Mouse (Mus musculus): ENCODE results near the gene Lrrc46. TPM values are rescaled to one million over a fixed set of nuclear protein-coding genes. Genes with fewer than 3 reads are reported as not detected.

The Lrrc46 gene
- polyA plus RNA-seq (2015; fragmentation: Nextera tagmentation; extraction: Ambion mirVana): 3.4 and 4.0 TPM in 2 replicates

DNA sequence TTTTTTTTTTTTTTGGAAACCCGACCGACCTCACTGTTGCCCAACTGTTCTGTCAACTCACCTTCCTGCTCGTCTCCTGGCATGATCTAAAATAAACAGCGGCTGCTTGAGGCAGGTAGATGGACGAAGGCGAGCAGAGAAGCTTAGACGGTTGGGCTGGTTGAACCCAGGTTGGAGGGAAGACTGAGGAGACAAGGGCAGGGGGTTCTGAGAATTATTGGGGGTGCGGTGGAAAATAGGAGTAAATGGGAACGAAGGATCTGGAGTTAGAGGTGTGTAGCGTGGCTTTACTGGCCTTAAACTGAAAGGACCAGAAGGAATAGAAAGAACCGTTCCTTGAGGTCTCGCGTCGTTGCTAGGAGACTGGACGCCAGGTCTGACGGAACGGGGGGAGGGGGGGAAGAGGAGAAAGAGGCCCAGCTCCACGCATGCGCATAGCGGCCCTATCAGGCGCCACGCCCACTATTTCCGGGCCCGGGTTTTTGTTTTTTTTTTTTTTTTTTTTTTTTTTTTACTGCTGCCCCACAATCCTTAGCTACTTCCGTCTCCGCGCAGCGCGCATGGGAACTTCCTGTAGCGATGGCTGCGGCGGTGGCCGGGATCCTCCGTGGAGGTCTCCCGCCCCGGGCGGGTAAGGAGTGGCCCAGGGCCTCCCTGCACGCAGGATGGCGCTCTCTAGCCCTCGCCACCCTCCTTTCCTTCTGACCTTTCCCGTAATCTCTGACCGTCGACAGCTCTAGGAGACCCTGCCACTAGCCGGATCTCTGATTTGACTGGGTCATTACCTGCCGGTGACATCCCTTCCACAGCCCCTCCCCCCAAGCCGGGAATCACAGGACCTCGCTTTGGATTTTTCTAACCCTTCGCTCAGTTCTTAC is at the start of gene Lrrc46, which contains the start of gene Mrpl10:
Gene Lrrc46, minus strand, starts transcription at position 386 of the 878 bp plus-strand sequence.
Gene Mrpl10, plus strand, starts transcription at position 539 of the 878 bp plus-strand sequence.
- Histone ChIP-seq H3K4me1 (ENCODE audit: control insufficient read depth, insufficient read depth, low read length) (peaks cover 17% of the 10 kb centered on the region), H3K4me2 (ENCODE audit: low read length) (peak within 1 kb of the TSS; percentile 83), H3K4me3 (ENCODE audit: low read depth, low read length) (peak within 1 kb of the TSS; percentile 65), H3K27ac (ENCODE audit: low read length) (peak within 1 kb of the TSS; percentile 79), H3K9me3 (replicated peaks; ENCODE audit: control insufficient read depth, low read length, poor library complexity, severe bottlenecking) (no peaks in the 10 kb centered on the region), H3K27me3 (ENCODE audit: control insufficient read depth, insufficient read depth, low read depth, low read length) (no peaks in the 10 kb centered on the region), H3K9ac (ENCODE audit: low read depth, low read length) (peak within 1 kb of the TSS; percentile 80), H3K36me3 (ENCODE audit: control insufficient read depth, insufficient read depth, low read length) (no peaks in the 10 kb centered on the region)
- under 1% methylated on average over 42 of the region's 48 CpGs for WGBS
- peak; percentile 93 for ATAC-seq

- H3K27me3 ChIP-seq (ENCODE audit: control insufficient read depth, insufficient read depth, low read depth, low read length): no peaks in the 10 kb centered on the region
- ATAC-seq: no peak
- no peaks in the 10 kb centered on the region for H3K36me3 ChIP-seq (ENCODE audit: control insufficient read depth, insufficient read depth, low read length)
- no peaks in the 10 kb centered on the region; the same call in 1 of the 2 replicates for H3K4me1 ChIP-seq (ENCODE audit: control insufficient read depth, insufficient read depth, low read length)
- H3K27ac ChIP-seq (ENCODE audit: low read length): no peak overlapping the region
- H3K4me3 ChIP-seq (ENCODE audit: low read depth, low read length): no peak overlapping the region
- H3K9ac ChIP-seq (ENCODE audit: low read depth, low read length): no peak overlapping the region
- peaks cover 7% of the 10 kb centered on the region; the same call in 1 of the 2 replicates for H3K9me3 ChIP-seq (replicated peaks; ENCODE audit: control insufficient read depth, low read length, poor library complexity, severe bottlenecking)
- H3K4me2 ChIP-seq (ENCODE audit: low read length): no peak overlapping the region
- WGBS: 76% methylated on average over 6 of the region's 6 CpGs
These were observed 45.2 kb upstream of the Lrrc46 start for GRCm38 (mm10) chr11:97086365-97086764.

DNA sequence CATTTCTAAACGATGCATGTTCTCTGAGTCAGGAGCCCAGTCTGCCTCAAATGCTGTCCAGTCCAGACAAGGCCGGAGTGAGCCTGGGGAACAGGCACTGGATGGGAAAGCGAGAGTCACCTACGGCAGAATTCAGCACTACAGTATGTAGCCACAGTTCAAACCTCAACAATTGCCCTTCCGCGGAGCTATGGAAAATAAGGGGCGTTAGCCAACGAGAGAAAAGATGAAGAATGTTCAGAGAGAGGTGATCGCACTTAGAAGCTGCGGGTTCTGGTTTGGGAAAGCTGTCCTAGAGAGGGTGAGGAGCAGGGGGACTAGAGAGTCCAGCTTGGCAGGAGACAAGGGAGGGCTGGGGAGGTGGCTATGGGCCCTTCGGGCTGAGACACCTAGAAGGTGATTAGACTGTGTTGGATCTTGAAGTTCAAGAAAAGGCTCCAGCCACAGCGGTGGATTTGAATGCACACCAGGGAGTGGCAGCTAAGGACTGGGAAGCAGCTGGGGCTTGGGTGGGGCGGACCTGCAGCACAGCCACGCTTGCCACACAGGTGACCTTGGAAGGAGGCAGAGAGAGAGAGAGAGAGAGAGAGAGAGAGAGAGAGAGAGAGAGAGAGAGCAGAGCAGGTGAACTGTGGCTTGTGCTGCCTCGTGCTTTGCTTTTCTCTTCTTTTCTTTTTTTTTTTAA is 43.8 kb upstream of the Lrrc46 start:
- Histone ChIP-seq H3K36me3 (ENCODE audit: control insufficient read depth, insufficient read depth, low read length) (no peaks in the 10 kb centered on the region), H3K4me1 (ENCODE audit: control insufficient read depth, insufficient read depth, low read length) (no peaks in the 10 kb centered on the region; the same call in 1 of the 2 replicates), H3K9ac (ENCODE audit: low read depth, low read length) (no peak overlapping the region), H3K27me3 (ENCODE audit: control insufficient read depth, insufficient read depth, low read depth, low read length) (no peaks in the 10 kb centered on the region), H3K4me3 (ENCODE audit: low read depth, low read length) (no peak overlapping the region), H3K4me2 (ENCODE audit: low read length) (no peak overlapping the region), H3K27ac (ENCODE audit: low read length) (no peak overlapping the region), H3K9me3 (replicated peaks; ENCODE audit: control insufficient read depth, low read length, poor library complexity, severe bottlenecking) (peaks cover 7% of the 10 kb centered on the region; the same call in 1 of the 2 replicates)
- 87% methylated on average over 15 of the region's 15 CpGs for WGBS
- ATAC-seq: no peak

- WGBS: 41% methylated on average over 22 of the region's 22 CpGs
- Histone ChIP-seq H3K4me2 (ENCODE audit: low read length) (peak overlapping the region; percentile 5; the same call in 1 of the 2 replicates), H3K27me3 (ENCODE audit: control insufficient read depth, insufficient read depth, low read depth, low read length) (no peaks in the 10 kb centered on the region), H3K9ac (ENCODE audit: low read depth, low read length) (no peak overlapping the region), H3K4me3 (ENCODE audit: low read depth, low read length) (no peak overlapping the region), H3K36me3 (ENCODE audit: control insufficient read depth, insufficient read depth, low read length) (no peaks in the 10 kb centered on the region), H3K27ac (ENCODE audit: low read length) (no peak overlapping the region), H3K4me1 (ENCODE audit: control insufficient read depth, insufficient read depth, low read length) (no peaks in the 10 kb centered on the region; the same call in 1 of the 2 replicates), H3K9me3 (replicated peaks; ENCODE audit: control insufficient read depth, low read length, poor library complexity, severe bottlenecking) (peaks cover 1% of the 10 kb centered on the region; the same call in 1 of the 2 replicates)
- no peak for ATAC-seq
These were observed 42.4 kb upstream of the Lrrc46 start for GRCm38 (mm10) chr11:97083401-97084140.

- 39% methylated on average over 11 of the region's 11 CpGs for WGBS
These were observed 41.8 kb upstream of the Lrrc46 start for GRCm38 (mm10) chr11:97082977-97083376.

GRCm38 (mm10) chr11:97080291-97080690 is 39.1 kb upstream of the Lrrc46 start:
- H3K4me2 ChIP-seq (ENCODE audit: low read length): no peak overlapping the region
- no peak overlapping the region for H3K27ac ChIP-seq (ENCODE audit: low read length)
- H3K27me3 ChIP-seq (ENCODE audit: control insufficient read depth, insufficient read depth, low read depth, low read length): no peaks in the 10 kb centered on the region
- no peaks in the 10 kb centered on the region; the same call in 1 of the 2 replicates for H3K4me1 ChIP-seq (ENCODE audit: control insufficient read depth, insufficient read depth, low read length)
- no peak overlapping the region for H3K4me3 ChIP-seq (ENCODE audit: low read depth, low read length)
- no peak overlapping the region for H3K9ac ChIP-seq (ENCODE audit: low read depth, low read length)
- WGBS: 9% methylated on average over 9 of the region's 9 CpGs
- no peaks in the 10 kb centered on the region for H3K9me3 ChIP-seq (replicated peaks; ENCODE audit: control insufficient read depth, low read length, poor library complexity, severe bottlenecking)
- ATAC-seq: no peak
- H3K36me3 ChIP-seq (ENCODE audit: control insufficient read depth, insufficient read depth, low read length): no peaks in the 10 kb centered on the region

More at GRCm38 (mm10) chr11:97082977-97083376, 41.8 kb upstream of the Lrrc46 start:
- H3K4me2 ChIP-seq (ENCODE audit: low read length): no peak overlapping the region
- no peaks in the 10 kb centered on the region for H3K9me3 ChIP-seq (replicated peaks; ENCODE audit: control insufficient read depth, low read length, poor library complexity, severe bottlenecking)
- no peak overlapping the region for H3K27ac ChIP-seq (ENCODE audit: low read length)
- no peak for ATAC-seq
- no peaks in the 10 kb centered on the region; the same call in 1 of the 2 replicates for H3K4me1 ChIP-seq (ENCODE audit: control insufficient read depth, insufficient read depth, low read length)
- H3K4me3 ChIP-seq (ENCODE audit: low read depth, low read length): no peak overlapping the region
- H3K27me3 ChIP-seq (ENCODE audit: control insufficient read depth, insufficient read depth, low read depth, low read length): no peaks in the 10 kb centered on the region
- H3K9ac ChIP-seq (ENCODE audit: low read depth, low read length): no peak overlapping the region
- no peaks in the 10 kb centered on the region for H3K36me3 ChIP-seq (ENCODE audit: control insufficient read depth, insufficient read depth, low read length)

DNA sequence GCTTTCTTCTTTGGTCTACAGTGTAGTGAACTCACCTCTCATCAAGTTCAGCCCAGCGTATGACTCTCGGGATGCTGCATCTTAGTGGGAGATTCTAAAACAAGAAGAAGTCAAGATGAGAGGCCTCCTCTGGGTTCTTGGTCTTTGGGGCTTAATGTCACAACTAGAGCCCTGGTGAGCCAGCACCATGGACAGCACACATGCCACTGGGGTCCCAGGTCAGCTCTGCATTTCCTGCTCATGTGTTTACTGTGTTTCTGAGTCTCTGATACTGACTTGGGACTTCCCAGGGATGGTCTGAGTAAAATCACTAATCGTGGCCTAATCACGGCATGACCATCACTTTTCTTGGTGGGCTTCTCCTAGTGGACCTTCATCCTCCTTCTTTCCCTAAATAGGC is 37.5 kb upstream of the Lrrc46 start:
- Histone ChIP-seq H3K27me3 (ENCODE audit: control insufficient read depth, insufficient read depth, low read depth, low read length) (no peaks in the 10 kb centered on the region), H3K9me3 (replicated peaks; ENCODE audit: control insufficient read depth, low read length, poor library complexity, severe bottlenecking) (no peaks in the 10 kb centered on the region), H3K4me3 (ENCODE audit: low read depth, low read length) (no peak overlapping the region), H3K36me3 (ENCODE audit: control insufficient read depth, insufficient read depth, low read length) (no peaks in the 10 kb centered on the region), H3K4me2 (ENCODE audit: low read length) (no peak overlapping the region), H3K9ac (ENCODE audit: low read depth, low read length) (no peak overlapping the region), H3K27ac (ENCODE audit: low read length) (no peak overlapping the region), H3K4me1 (ENCODE audit: control insufficient read depth, insufficient read depth, low read length) (no peaks in the 10 kb centered on the region)
- no peak for ATAC-seq
- WGBS: 61% methylated on average over 4 of the region's 4 CpGs

GRCm38 (mm10) chr11:97074235-97074634 is 33.0 kb upstream of the Lrrc46 start:
- no peak overlapping the region for H3K4me3 ChIP-seq (ENCODE audit: low read depth, low read length)
- no peak for ATAC-seq
- 74% methylated on average over 8 of the region's 8 CpGs for WGBS
- H3K9ac ChIP-seq (ENCODE audit: low read depth, low read length): no peak overlapping the region
- H3K4me2 ChIP-seq (ENCODE audit: low read length): no peak overlapping the region
- no peaks in the 10 kb centered on the region for H3K36me3 ChIP-seq (ENCODE audit: control insufficient read depth, insufficient read depth, low read length)
- H3K4me1 ChIP-seq (ENCODE audit: control insufficient read depth, insufficient read depth, low read length): no peaks in the 10 kb centered on the region
- no peaks in the 10 kb centered on the region for H3K9me3 ChIP-seq (replicated peaks; ENCODE audit: control insufficient read depth, low read length, poor library complexity, severe bottlenecking)
- no peaks in the 10 kb centered on the region for H3K27me3 ChIP-seq (ENCODE audit: control insufficient read depth, insufficient read depth, low read depth, low read length)
- H3K27ac ChIP-seq (ENCODE audit: low read length): no peak overlapping the region
